Mouse (Mus musculus): ENCODE measurements around the gene Coro7. TPM values are rescaled to one million over a fixed set of nuclear protein-coding genes. Genes with fewer than 3 reads are reported as not detected.

Gene Coro7
- polyA plus RNA-seq, 1 experiment from 2014 or later = 13.1 TPM

Other genes with a start within 250 kb of the Coro7 start
- gene Srl, start 138.0 kb downstream of the Coro7 start, polyA plus RNA-seq (2014; fragmentation: Nextera tagmentation; extraction: Ambion mirVana) = 29.7 and 31.8 TPM in 2 replicates
- 34.7 and 35.3 TPM in 2 replicates for gene Tfap4, start 119.9 kb downstream of the Coro7 start, polyA plus RNA-seq (2014; fragmentation: Nextera tagmentation; extraction: Ambion mirVana)
- gene Glis2, start 85.1 kb downstream of the Coro7 start, polyA plus RNA-seq (2014; fragmentation: Nextera tagmentation; extraction: Ambion mirVana) = 26.2 and 27.4 TPM in 2 replicates
- gene Pam16, start 54.8 kb downstream of the Coro7 start, polyA plus RNA-seq (2014; fragmentation: Nextera tagmentation; extraction: Ambion mirVana) = 107 and 115 TPM in 2 replicates
- 20.2 and 22.3 TPM in 2 replicates for gene Vasn, start 39.8 kb downstream of the Coro7 start, polyA plus RNA-seq (2014; fragmentation: Nextera tagmentation; extraction: Ambion mirVana)
- 56.5 and 59.1 TPM in 2 replicates for gene Dnaja3, start 39.8 kb downstream of the Coro7 start, polyA plus RNA-seq (2014; fragmentation: Nextera tagmentation; extraction: Ambion mirVana)
- gene Nmral1, start 39.6 kb upstream of the Coro7 start, polyA plus RNA-seq (2014; fragmentation: Nextera tagmentation; extraction: Ambion mirVana) = 249 and 258 TPM in 2 replicates
- 103 and 111 TPM in 2 replicates for gene Hmox2, start 46.6 kb upstream of the Coro7 start, polyA plus RNA-seq (2014; fragmentation: Nextera tagmentation; extraction: Ambion mirVana)
- 82.2 and 89.5 TPM in 2 replicates for gene Cdip1, start 110.5 kb upstream of the Coro7 start, polyA plus RNA-seq (2014; fragmentation: Nextera tagmentation; extraction: Ambion mirVana)
- gene 4930562C15Rik, start 155.6 kb upstream of the Coro7 start, polyA plus RNA-seq (2014; fragmentation: Nextera tagmentation; extraction: Ambion mirVana) = 0.81 and 0.93 TPM in 2 replicates
- gene Ubald1, start 200.5 kb upstream of the Coro7 start, polyA plus RNA-seq (2014; fragmentation: Nextera tagmentation; extraction: Ambion mirVana) = 32.0 and 36.4 TPM in 2 replicates
- 79.3 and 79.6 TPM in 2 replicates for gene Mgrn1, start 206.5 kb upstream of the Coro7 start, polyA plus RNA-seq (2014; fragmentation: Nextera tagmentation; extraction: Ambion mirVana)

Measured in limb, embryonic 11.5 days (tissue).